Mouse (Mus musculus) kidney, adult 2 months (tissue): Measurements from ENCODE around the gene Gm3005. TPM values are rescaled to one million over a fixed set of nuclear protein-coding genes. Genes with fewer than 3 reads are reported as not detected.
"Not testable (repeated sequence)": the region's sequence is repeated elsewhere in the genome, so short reads cannot be mapped to it uniquely, and the experiment has no call there.

Experiments used
- DNase-seq: peaks from one replicate; pipeline ENCODE4 v3.0.0; 2021
- H3K27ac ChIP-seq: fragments of 200-500 bp; 2 replicates; pipeline ENCODE4 v1.5.1; 2012; ENCODE audit warnings: low read depth, low read length, control low read depth, inconsistent platforms; ENCODE audit not compliant: insufficient read depth
- H3K27me3 ChIP-seq: fragments of 200-500 bp; replicated peaks from 2 replicates; pipeline ENCODE4 v1.6.1; 2012; ENCODE audit warnings: mild to moderate bottlenecking, moderate library complexity, low read length, inconsistent platforms; ENCODE audit not compliant: control insufficient read depth, insufficient read depth
- H3K36me3 ChIP-seq: fragments of 200-500 bp; 2 replicates; pipeline ENCODE4 v1.6.1; 2012; ENCODE audit warnings: mild to moderate bottlenecking, moderate library complexity, low read length, inconsistent platforms; ENCODE audit not compliant: control insufficient read depth, insufficient read depth
- H3K4me1 ChIP-seq: fragments of 200-500 bp; 2 replicates; pipeline ENCODE4 v1.6.1; 2011; ENCODE audit warnings: low read length; ENCODE audit not compliant: control insufficient read depth, insufficient read depth
- H3K4me3 ChIP-seq: fragments of 200-500 bp; 2 replicates; pipeline ENCODE4 v1.5.1; 2011; ENCODE audit warnings: mild to moderate bottlenecking, low read depth, low read length, control low read depth; ENCODE audit not compliant: insufficient read depth
- WGBS: fragments of 180-500 bp; shearing (Covaris S2); methylation state at CpG from one replicate; pipeline ENCODE4 v1.1.7; 2018; 5-methylcytosine and 5-hydroxymethylcytosine counted together
- polyA plus RNA-seq: library from polyadenylated mRNA; depleted of rRNA; stranded (reverse); fragments of >200 nt; gene quantifications from 2 replicates; pipeline ENCODE4 v1.2.3, GENCODE M21; 2012; rRNA removed

Gm3005 gene
- not detected in 2 replicates for polyA plus RNA-seq

DNA sequence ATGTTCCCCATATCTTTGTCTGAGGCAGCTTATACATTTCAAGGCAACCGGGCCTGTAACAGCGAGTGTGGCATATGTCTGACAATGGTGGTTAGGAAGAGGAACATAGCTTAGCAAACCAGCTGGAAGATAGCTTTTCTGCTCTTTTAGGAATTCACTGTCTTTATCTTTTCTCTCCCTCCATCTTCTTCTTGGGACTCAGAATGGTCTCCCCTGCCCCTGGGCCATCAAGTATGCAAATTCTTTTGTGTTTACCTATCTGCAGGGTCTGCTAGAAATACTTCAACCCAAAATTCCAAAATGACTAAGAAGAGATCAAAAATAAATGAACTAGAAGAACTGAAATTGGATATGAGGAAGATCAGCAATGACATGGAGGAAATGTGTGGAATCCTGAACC, at the start of gene Gm3005:
Gene Gm3005, plus strand, starts transcription at position 301 of the 400 bp plus-strand sequence.
- not testable (repeated sequence) for H3K27ac ChIP-seq, DNase-seq, H3K27me3 ChIP-seq, H3K4me3 ChIP-seq, H3K4me1 ChIP-seq, H3K36me3 ChIP-seq
- no CpG with 5 or more reads among the region's 2 CpGs for WGBS

DNA sequence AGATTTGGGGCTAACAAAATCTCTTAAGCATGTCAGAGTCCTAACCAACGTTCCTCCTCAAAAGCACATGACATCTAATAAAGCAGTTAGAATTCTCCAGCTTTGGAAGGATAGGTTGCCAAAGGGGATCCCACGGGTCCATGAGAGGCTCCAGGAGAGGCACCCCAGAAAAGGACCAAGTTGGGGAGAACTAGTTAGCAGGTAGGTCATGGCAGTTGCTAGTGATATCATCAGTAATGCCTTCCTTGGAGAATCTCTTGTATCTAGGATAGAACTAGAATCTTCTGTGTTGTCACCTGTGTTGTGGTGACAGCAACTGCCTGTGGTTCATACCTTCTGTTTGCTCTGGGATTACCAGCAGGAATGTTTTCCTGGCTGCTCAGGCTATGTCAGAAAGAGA, 33.1 kb upstream of the Gm3005 start, which contains the start of gene Gm10413:
Gene Gm10413, plus strand, starts transcription at position 301 of the 400 bp plus-strand sequence.
- DNase-seq: not testable (repeated sequence)

DNA sequence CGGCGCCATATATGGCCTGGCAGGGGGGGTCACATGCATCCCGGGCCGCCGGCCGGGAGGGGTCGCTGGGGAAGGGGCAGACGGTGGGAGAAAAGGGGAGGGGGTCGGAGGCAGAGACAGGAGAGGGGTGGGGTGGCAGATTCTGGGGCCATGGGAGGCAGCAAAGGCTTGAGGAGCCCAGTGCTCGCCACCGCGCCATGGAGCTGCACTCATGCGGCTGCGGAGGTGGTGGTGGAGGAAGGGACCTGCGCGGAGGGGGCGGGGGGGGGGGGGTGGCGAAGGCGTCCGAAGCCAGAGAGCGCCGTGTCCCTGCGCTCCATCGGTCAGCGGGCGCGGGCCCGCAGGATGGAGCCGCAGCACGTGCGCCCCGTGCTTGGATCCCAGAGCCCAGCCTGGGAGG, 15.6 kb upstream of the Gm3005 start, which contains the start of gene Gm10409:
Gene Gm10409, plus strand, starts transcription at position 301 of the 400 bp plus-strand sequence.
- not testable (repeated sequence) for H3K27me3 ChIP-seq, H3K27ac ChIP-seq, H3K36me3 ChIP-seq, H3K4me1 ChIP-seq, DNase-seq, H3K4me3 ChIP-seq
- no CpG with 5 or more reads among the region's 32 CpGs for WGBS

More for the DNA sequence above, 33.1 kb upstream of the Gm3005 start, which contains the start of gene Gm10413:
- H3K4me3 ChIP-seq, H3K27ac ChIP-seq, H3K36me3 ChIP-seq, H3K27me3 ChIP-seq, H3K4me1 ChIP-seq: not testable (repeated sequence)
- WGBS: no CpG with 5 or more reads among the region's 2 CpGs

DNA sequence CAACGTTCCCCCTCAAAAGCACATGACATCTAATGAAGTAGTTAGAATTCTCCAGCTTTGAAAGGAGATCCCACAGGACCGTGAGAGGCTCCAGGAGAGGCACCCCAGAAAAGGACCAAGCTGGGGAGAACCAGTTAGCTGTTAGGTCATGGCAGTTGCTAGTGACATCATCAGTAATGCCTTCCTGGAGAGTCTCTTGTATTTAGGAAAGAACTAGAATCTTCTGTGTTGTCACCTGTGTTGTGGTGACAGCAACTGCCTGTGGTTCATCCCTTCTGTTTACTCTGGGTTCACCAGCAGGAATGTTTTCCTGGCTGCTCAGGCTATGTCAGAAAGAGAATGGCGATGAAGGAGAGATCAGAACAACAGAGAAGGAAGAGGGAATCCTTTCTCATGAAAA, 21.2 kb downstream of the Gm3005 start, which contains the start of gene Gm10408:
Gene Gm10408, plus strand, starts transcription at position 301 of the 400 bp plus-strand sequence.
- WGBS: no CpG with 5 or more reads among the region's 3 CpGs
- H3K4me1 ChIP-seq, H3K4me3 ChIP-seq, DNase-seq, H3K27ac ChIP-seq, H3K27me3 ChIP-seq, H3K36me3 ChIP-seq: not testable (repeated sequence)

DNA sequence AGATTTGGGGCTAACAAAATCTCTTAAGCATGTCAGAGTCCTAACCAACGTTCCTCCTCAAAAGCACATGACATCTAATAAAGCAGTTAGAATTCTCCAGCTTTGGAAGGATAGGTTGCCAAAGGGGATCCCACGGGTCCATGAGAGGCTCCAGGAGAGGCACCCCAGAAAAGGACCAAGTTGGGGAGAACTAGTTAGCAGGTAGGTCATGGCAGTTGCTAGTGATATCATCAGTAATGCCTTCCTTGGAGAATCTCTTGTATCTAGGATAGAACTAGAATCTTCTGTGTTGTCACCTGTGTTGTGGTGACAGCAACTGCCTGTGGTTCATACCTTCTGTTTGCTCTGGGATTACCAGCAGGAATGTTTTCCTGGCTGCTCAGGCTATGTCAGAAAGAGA, 206.3 kb downstream of the Gm3005 start, which contains the start of gene Gm3012:
Gene Gm3012, plus strand, starts transcription at position 301 of the 400 bp plus-strand sequence.
- not testable (repeated sequence) for H3K4me3 ChIP-seq, DNase-seq

More for the DNA sequence above, 206.3 kb downstream of the Gm3005 start, which contains the start of gene Gm3012:
- not testable (repeated sequence) for H3K27ac ChIP-seq, H3K4me1 ChIP-seq, H3K36me3 ChIP-seq, H3K27me3 ChIP-seq
- no CpG with 5 or more reads among the region's 2 CpGs for WGBS

Other genes with a start within 250 kb of the Gm3005 start
- not detected in 2 replicates for gene Gm5795, start 239.8 kb upstream of the Gm3005 start, polyA plus RNA-seq
- gene D830030K20Rik, start 219.6 kb upstream of the Gm3005 start, polyA plus RNA-seq: 0.11 and 0.20 TPM in 2 replicates
- gene Gm2956, start 95.5 kb upstream of the Gm3005 start, polyA plus RNA-seq: not detected in 2 replicates
- not detected in 2 replicates for gene Gm10413, start 33.0 kb upstream of the Gm3005 start, polyA plus RNA-seq
- gene Gm10409, start 15.5 kb upstream of the Gm3005 start, polyA plus RNA-seq: not detected in 2 replicates
- not detected in 2 replicates for gene Gm10408, start 21.3 kb downstream of the Gm3005 start, polyA plus RNA-seq
- not detected in 2 replicates for gene Gm3012, start 206.4 kb downstream of the Gm3005 start, polyA plus RNA-seq
- gene Gm3020, start 223.9 kb downstream of the Gm3005 start, polyA plus RNA-seq: not detected in 2 replicates